Mouse (Mus musculus) liver, adult (tissue): Measurements from ENCODE around the gene Akap13.

Experiments
- GATA4 ChIP-seq: IDR thresholded peaks from 2 replicates; pipeline ENCODE4 v1.6.1; 2014; ENCODE audit warnings: mild to moderate bottlenecking, low read length; ENCODE audit not compliant: insufficient replicate concordance

Gene Akap13

GRCm38 (mm10) chr7:75480721-75481426 is 25.5 kb downstream of the Akap13 start:
- TF ChIP-seq GATA4 = no peak

- TF ChIP-seq GATA4 = no peak
Observed at GRCm38 (mm10) chr7:75486031-75486430, 30.7 kb downstream of the Akap13 start.

GRCm38 (mm10) chr7:75495941-75496441 is 40.7 kb downstream of the Akap13 start:
- TF ChIP-seq GATA4 = no peak

GRCm38 (mm10) chr7:75498627-75499026 is 43.3 kb downstream of the Akap13 start:
- peak; percentile 53; the same call in 1 of the 2 replicates for TF ChIP-seq GATA4

- no peak for TF ChIP-seq GATA4
Observed at GRCm38 (mm10) chr7:75499271-75499670, 43.9 kb downstream of the Akap13 start.

GRCm38 (mm10) chr7:75500164-75500563 is 44.8 kb downstream of the Akap13 start:
- TF ChIP-seq GATA4 = no peak

- TF ChIP-seq GATA4 = no peak
Observed at GRCm38 (mm10) chr7:75500793-75501192, 45.5 kb downstream of the Akap13 start.

- TF ChIP-seq GATA4 = peak; percentile 16; the same call in 1 of the 2 replicates
Observed at GRCm38 (mm10) chr7:75504524-75504923, 49.2 kb downstream of the Akap13 start.

- TF ChIP-seq GATA4 = no peak
Observed at GRCm38 (mm10) chr7:75506628-75507027, 51.3 kb downstream of the Akap13 start.

- TF ChIP-seq GATA4 = no peak
Observed at GRCm38 (mm10) chr7:75509085-75509873, 53.9 kb downstream of the Akap13 start.

GRCm38 (mm10) chr7:75515472-75515871 is 60.1 kb downstream of the Akap13 start:
- TF ChIP-seq GATA4 = no peak

GRCm38 (mm10) chr7:75516716-75517619 is 61.6 kb downstream of the Akap13 start:
- no peak for TF ChIP-seq GATA4

- TF ChIP-seq GATA4 = no peak
Observed at GRCm38 (mm10) chr7:75520531-75520930, 65.2 kb downstream of the Akap13 start.

GRCm38 (mm10) chr7:75521199-75521598 is 65.9 kb downstream of the Akap13 start:
- no peak for TF ChIP-seq GATA4

- TF ChIP-seq GATA4 = no peak
Observed at GRCm38 (mm10) chr7:75522226-75522625, 66.9 kb downstream of the Akap13 start.
